Mouse (Mus musculus): ENCODE data around the gene Fcrlb.

DNA sequence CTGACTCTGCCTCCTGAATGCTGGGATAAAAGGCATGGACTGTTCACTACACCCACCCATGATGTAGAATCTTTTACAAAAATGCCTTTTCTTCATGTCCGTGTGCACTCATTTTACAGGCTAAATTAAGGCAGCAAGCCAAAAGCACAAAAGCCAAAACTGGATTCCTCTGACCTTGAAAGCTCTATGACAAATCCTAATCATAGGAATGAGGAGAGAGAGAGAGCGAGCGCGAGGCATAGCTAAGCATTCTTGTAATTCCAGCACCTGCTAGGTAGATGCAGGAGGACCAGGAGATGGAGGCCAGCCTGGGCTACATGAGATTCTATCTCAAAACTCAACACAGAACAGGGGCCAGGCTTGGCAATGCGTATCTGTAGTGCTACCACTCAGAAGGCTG lies 35.8 kb downstream of the Fcrlb start:
- TF ChIP-seq CTCF (IDR thresholded peaks at IDR 0.05) (no peak), EP300 (IDR thresholded peaks at IDR 0.05) (no peak)
